Mouse (Mus musculus) embryo, embryonic 10.5 days (tissue): ENCODE results near the gene 3110082I17Rik.
A peak's percentile ranks its signal among the peaks of the same experiment; 100 is the strongest.
"Not testable (repeated sequence)": the region's sequence is repeated elsewhere in the genome, so short reads cannot be mapped to it uniquely, and the experiment has no call there.

Experiments used
- DNase-seq: peaks from one replicate; pipeline ENCODE4 v3.0.0-alpha.2; 2015; ENCODE audit warnings: low spot score

3110082I17Rik gene

DNA sequence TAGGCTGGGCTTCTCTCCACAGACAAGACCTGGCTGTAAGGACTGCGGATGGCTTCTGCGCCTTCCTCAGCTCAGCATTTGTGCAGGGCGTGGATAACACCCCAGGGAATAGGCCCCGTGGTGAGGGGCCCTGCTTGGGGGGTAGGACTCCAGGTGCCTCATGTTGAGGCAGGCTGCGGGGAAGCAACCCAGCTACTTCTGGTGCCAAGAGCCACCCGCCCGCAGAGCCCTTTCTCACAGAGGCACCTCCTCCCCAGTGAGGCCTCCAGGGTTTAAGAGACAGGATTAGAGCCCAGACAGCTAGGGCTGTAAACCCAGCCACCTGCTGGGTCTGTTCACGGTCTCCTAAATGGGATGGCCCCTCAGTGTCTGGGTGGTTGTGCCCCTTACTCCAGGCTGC lies 108.7 kb downstream of the 3110082I17Rik start:
- no peak for DNase-seq

DNA sequence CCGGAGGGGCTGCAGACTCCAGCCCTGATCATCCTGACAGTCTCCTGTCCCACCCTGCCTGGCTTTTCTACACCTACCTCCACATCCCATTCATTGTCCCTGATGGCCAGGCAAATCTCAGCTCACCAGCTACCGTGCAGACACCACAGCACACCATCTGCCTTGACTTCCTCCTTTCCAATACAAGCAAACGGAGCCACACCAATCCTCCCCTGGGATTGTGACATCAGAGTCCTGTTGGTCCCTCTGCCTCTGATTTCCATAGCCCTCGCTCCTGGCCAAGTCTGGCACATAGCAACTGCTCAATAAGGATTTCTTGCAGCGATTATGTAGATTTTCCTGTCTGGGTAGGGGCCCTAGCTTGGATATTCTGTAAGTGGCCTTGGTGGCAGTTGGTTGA lies 109.2 kb downstream of the 3110082I17Rik start, which contains the start of gene Cox19:
TSS of gene Cox19 (minus strand) at position 285 of the 400 bp plus-strand sequence.
- no peak for DNase-seq

DNA sequence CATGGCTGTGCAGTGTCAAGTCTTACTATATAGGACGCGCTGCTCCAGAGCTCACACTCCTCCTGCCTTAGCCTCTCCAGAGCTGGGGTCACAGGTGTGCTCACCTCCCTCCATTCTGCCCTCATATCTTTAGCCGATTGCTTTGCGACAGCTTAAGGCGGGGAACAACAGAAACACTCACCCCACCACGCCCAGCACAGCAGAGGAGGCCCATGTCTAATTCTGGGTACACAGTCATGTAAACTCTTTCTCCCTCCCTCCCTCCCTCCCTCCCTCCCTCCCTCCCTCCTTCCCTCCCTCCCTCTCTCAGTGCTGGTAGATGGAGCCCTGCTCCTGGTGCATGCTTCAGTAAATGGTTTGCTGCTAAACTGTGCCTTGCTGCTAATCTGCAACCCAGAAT lies 110.6 kb downstream of the 3110082I17Rik start:
- no peak for DNase-seq

DNA sequence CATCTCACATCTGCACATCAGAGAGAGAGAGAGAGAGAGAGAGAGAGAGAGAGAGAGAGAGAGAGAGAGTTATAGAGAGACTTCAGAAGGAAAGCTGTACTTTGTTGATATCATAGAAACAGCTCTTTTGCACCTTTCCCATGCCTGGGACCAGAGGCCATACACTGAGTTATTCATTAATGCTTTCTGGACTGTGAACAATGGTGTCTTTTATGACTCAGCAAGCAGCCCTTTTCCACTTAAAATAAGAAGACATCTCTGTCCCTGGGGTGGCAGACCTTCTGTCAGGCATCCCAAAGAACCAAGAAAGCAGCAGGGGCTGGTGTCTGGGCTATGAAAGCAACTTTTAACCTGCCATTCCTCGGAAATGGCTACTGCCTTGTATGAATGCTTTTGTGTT lies 113.1 kb downstream of the 3110082I17Rik start:
- no peak for DNase-seq

DNA sequence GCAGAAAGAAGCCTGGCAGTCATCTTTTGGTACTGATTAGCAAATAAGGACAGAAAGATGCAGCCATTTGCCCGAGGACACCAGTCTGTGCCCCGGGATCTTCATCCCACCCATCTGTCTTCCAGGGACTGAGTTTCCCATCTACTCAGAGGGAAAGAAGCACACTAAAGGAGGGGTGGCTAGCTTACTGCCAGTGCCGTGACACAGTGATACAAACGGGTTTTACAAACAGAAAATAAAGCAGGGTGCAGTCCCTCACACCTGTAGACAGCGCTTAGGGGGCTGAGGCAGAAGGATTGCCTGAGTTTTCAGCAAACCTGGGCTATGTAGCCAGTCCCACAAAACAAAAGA lies 115.0 kb downstream of the 3110082I17Rik start:
- DNase-seq = no peak

DNA sequence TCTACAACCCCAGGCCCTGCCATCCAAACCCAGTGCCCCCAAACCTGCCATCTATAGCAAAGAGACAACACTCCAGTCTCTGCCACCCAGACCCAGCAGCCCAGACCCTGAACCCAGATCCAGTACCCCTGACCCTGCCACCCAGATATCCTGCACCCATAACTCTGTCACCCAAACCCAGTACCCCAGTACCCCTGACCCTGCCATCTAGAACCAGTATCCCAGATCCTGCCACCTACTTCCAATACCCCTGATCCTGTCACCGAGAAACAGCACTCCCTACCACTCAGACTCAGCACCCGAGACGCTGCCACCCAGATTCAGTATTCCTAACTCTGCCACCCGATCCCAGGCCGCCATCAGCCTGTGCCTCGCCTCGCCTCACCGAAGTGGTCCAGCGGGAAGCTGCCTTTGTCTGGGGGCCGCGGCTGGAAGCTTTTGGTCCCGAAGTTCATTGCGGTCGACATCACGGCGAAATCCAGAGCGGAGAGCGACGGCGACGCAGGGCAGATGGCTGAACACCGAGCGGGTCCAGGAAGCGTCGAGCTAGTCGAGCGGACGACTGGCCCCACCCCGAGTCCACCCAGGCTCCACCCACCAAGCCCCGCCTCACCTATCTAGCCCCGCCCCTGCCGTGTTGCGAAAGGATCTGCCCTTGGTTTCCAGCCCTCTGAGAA lies 115.5 kb downstream of the 3110082I17Rik start:
- DNase-seq = peak; percentile 98

DNA sequence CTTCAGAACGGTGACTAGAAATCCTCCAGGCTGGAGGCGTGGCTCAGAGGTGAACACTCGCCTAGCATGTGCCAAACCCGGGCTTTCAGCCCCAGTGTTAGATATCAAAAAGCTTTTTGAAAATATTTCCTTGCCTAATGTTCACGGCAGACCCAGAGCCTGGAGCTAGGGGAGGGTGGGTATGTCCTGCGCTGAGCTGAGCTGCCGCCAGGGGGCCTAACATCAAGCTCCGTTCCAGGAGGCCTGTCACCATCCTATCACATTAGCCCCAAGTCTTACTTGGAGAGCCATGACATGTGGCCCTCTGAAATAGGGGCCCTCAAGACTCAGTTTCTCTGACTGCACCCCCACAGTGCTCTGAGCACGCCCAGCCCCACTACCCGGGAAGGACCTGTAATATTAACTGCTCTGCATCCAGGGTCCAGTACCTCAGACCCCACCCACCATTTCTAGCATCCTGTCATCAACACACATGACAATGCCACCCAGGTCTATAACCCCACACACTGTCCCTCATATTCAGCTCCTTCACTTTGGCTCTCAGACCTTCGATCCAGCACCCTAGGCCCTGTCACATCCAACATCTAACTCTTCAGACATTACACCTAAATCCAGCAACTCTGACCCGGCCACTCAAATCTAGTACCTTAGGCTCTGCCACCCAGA lies 116.2 kb downstream of the 3110082I17Rik start:
- DNase-seq = peak; percentile 90

DNA sequence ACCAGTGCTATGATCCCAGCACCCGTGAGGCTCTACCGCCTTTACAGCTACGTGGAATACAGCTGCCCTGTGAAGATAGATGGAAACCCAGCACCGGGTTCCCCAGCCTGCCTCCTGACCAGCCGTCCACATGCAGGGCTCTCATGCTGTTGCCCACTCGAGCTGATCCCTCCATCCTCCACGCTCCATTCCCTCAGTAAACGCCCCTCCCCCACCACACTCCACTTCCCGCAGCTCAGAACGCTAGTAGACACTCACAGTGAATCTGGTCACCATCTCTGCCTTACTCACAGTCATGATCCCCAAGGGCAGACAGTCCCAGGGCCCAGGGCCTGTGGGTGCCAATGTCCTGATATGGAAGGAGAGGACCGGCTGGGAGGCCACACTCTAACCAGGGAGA lies 121.4 kb downstream of the 3110082I17Rik start:
- no peak for DNase-seq

DNA sequence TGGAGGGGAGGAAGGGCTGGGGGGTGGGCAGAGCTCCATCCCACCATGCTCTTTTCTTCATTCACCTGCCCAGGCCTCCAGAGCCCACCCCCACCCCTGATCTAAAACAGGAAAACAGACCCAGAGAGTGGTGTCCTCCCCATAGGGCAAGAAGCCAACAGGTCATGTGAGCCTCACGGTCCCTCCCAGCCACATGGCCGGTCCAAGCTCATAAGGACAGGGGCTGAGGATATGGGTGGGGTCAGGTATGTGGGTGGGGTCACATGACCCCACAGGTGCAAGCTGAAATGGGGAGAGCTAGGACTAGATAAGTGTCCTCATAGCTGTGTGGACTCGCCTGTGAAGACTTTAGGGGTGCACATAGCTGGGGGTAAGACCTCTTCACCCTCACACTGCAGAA lies 121.9 kb downstream of the 3110082I17Rik start:
- DNase-seq = no peak

DNA sequence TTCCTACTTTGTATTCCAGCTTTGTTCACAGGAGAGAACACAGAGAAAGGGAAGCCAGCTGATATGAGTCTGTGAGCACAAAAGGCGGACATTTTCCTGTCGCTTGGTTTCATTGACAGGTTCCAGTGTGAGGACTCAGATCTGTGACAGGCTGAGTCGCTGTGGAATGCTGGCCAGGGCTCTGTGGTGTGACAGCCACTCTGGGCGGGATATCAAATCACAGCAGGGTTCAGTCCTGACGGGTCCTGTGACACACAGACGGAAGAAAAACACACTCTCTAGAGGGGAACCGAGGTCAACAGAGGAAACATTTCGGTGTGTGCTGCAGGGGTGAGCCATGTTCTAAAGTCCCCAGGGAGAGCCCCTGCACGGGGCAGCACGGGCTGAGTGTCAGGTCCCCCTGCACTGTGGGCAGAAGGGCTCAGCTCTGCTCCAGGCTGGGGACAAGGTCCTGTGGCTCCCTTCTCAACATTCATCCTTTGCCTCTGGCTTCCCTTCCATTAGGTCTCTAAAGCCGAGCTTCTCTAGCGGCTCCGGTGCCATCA lies 122.4 kb downstream of the 3110082I17Rik start:
- no peak for DNase-seq

DNA sequence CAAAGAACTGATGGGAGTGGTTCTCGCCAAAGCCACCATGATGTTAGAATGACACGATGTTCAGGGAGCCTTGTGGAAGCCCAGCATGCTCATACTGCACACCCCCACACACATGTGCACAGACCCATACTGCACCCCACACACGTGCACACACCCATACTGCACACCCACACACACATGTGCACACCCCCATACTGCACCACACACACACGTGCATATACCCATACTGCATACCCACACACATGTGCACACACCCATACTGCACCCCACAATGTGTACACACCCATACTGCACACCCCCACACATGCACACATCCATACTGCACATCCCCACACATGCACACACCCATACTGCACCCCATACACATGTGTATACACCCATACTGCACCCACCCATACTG lies 124.7 kb downstream of the 3110082I17Rik start:
- no peak for DNase-seq

DNA sequence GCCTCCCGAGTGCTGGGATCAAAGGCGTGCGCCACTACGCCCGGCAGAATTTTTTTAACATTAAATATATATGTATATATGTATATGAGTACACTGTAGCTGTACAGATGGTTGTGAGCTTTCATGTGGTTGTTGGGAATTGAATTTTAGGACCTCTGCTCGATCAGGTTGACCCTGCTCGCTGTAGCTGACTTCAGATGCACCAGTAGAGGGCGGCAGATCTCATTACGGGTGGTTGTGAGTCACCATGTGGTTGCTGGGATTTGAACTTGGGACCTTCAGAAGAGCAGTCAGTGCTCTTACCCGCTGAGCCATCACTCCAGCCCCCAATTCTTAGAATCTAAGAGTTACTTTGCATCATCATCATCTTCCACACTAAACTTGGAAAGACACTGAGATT lies 125.9 kb downstream of the 3110082I17Rik start:
- not testable (repeated sequence) for DNase-seq

DNA sequence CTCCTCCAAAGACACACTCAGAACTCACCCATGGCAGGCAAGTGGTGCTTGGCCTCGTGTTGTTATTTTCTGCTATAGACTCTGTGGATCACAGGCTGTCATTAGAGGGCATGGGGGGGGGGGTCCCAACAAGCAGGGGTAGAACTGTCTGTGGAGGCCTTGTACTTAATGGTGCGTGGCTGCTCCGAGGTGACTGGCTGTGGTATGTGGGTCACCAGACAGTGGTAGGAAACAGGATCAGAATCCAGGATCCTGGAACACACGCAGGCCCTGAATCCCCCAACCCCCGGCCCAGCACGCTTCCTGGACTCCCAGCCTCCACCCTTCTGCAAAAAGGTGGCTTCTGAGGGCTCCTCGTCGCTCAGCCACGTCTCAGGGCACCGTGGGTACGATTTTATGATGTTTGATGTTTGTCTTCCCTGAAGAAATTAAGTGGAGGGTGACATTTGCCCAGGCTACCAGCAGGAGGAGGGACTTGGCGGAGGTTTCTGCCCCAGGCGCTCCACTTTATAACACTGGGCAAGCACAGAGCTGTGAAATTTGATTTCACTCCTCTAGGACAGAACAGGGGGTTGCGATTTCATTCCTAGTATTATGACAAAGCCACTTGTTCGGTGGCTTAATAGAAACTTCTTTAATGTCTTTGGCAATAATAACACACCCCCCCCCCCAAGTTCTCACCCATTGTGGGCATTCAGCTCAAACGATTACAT lies 126.9 kb downstream of the 3110082I17Rik start:
- DNase-seq = no peak

DNA sequence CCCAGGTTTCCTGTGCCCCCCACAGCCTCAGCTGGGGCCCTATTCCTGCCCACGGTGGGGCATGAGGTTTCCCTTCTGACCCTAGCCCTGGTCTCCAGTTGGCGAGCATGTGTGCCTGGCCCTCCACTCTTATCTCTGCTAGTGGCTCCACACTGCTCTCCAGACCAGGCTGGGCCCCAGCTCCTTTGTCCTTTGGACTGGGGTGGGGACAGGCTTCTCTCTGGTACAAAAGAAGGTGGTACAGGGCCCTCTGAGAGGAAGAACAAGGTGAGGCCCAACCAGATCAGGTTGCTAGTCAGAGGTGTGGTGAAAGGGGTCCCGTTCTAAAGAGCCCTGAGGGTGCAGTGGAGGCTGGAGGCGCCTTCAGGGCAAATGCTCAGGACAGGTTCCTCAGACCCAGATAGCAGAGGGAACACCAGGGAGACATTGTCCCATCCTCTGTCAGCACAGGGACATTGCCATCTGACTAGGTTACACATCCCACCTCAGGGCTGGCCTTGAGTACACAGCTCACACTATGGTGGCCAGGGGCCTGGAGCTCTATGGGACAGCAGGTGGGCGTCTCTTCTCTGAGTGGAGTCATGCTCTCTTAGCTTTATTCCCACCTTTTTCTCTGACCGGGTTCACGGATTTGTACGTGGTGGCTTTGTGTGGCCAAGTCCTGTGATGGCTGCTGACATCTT lies 127.6 kb downstream of the 3110082I17Rik start:
- DNase-seq = no peak

DNA sequence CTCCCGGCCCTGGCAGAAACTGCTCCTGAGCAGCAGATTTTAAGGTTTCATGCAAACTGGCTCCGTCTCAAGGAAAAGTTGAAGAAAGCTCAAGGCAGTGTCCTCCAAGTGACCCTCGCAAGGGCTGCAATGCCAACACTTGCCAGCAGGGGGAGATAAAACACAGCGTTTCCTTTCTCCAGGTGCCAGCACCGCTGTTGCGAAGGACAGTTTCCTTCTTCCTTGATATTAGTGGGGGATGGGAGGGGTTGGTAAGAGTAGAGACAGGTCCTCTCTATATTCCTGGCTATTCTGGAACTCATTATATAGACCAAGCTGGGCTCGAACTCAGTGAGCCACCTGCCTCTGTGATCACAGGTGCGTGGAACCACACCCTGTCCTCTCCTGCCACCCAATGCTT lies 128.6 kb downstream of the 3110082I17Rik start:
- peak; percentile 87 for DNase-seq

DNA sequence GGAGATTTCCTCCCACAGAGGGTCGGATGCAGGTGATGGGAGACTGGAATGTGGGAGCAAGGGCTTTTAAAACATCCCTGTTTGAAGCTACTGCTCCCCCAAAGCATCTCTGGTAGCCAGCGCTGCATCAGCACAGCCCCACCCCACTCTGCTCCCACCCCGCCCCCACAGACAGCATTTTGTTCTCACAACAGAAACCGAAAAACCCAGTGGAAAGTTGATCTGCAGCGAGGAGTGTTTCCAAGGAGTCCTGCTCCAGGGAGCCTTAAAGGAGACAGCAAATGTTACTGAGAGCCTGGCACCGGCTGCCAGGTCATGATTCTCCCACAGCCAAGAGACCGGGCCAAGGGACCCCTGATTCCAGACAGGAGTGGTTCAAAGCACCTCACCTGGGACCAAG lies 129.6 kb downstream of the 3110082I17Rik start:
- DNase-seq = no peak

DNA sequence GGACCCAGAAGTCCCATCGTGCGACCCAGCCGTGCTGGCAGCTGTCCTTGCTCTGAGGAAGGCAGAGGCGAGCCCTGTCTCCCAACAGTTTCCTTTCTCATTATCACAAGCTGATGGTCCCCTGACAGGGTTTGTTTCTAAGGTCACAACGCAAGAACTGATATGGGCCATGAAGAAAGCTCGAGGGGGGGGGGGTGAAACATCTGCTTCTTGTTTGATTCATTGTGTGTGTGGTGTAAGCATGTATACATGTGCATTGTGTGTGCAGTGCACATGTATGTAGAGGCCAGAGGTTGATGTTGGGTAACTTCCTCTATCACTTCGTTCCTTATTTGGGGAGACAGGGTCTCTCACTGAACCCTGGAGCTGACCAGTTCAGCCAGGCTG lies 132.7 kb downstream of the 3110082I17Rik start:
- no peak for DNase-seq

DNA sequence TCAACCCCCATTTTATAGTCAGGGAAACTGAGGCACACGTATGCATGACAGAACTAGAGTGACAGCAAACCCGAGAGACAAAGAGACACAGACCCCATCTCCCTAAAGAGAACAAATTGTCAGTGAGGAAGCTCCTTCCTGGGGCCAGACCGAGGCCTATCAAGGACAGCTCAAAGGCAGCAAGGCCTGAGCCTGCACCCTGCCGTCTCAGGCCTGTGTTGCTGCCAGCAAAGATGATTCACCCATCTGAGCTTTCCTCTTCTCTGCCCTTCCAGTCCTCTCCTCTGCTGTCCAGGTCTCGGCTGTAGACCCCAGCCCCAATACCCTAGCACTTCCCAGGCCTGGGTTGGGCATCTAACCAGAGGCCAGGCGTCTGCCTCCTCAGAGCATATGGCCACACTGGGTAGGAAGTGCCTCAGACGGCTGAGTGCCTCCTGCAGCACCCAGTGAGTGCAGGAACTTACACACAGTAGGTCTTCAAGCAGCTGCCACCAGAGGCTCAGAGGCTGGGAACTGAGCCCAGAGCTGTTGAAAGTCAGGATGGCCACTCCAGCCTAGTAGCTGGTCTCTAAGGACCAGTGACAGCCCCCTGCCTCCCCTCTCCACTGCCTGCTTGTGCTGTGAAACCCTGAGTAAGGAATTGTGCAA lies 133.2 kb downstream of the 3110082I17Rik start:
- no peak for DNase-seq

DNA sequence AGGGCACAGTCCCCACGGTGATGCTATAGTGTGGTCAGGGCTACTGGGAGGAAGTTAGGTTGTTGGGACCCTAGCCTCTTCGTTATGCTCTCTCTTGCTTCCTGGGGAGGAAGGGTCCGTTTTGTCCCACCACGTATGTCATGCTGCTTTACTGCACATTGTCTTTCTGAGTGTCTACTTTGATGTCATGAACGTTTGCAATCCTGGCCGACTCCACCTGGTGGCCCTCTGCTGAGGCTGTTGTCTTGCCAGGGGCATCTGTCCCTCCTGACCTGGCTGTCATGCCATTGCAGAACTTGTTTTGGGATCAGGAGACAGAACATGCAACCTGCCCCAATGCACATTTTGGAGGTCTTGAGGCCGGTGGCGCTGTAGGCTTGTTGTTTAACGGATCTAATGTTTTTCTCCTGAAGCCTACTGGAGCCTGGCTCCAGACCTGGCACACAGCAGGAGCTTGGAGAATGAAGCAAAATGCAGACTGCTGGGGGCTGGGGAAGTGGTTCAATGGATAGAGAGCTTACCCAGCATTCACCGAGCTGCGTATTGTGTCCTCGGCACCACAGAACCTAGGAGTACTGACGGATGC lies 134.1 kb downstream of the 3110082I17Rik start:
- no peak for DNase-seq

DNA sequence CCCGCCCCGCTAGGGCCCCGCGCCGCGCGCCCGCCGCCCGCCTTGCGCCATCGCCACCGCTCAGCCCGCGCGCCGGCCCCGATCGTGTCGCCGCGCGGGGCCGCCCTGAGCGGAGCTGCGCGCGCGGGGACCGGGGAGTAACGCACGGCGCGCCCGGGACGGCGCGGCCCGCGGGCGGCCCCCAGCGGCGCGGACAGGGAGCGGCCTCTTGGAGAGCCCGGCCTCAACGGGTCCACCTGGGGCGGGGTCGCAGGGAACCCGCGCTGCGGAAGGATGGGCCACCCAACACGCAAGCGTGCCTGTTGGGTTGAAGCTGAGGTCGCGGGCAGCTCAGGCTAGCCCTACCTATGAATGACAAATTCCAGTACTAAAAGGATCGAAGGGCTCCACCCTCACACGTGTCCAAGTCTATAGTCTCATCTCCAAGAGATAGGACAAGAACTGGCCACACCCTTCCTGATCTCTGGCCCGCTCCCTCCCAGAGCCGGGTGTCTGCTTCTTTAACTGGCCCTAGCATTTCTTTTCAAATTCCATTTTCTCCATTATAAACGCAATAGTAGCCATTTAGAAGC lies 134.8 kb downstream of the 3110082I17Rik start, which contains the start of gene Adap1:
TSS of gene Adap1 (minus strand) at position 228 of the 572 bp plus-strand sequence.
- peak; percentile 65 for DNase-seq
